Mouse (Mus musculus) intestine, embryonic 16.5 days (tissue): ENCODE results near the gene Vstm2a. TPM values are rescaled to one million over a fixed set of nuclear protein-coding genes. Genes with fewer than 3 reads are reported as not detected.

ENCODE experiments used
- ATAC-seq: fragments of 200-750 bp; cut with Nextera tagmentation; 2 replicates; pipeline ENCODE4 v1.8.0; 2017; ENCODE audit warnings: moderate TSS enrichment, moderate library complexity
- H3K27ac ChIP-seq: fragments of 300-500 bp; sonication (generic); 2 replicates; pipeline ENCODE4 v1.5.1; 2014; ENCODE audit warnings: mild to moderate bottlenecking, low read length
- H3K27me3 ChIP-seq: fragments of 300-500 bp; sonication (generic); replicated peaks from 2 replicates; pipeline ENCODE4 v1.6.1; 2014; ENCODE audit warnings: low read length, control low read depth, mixed read lengths; ENCODE audit not compliant: control insufficient read depth, insufficient read depth
- H3K36me3 ChIP-seq: fragments of 300-500 bp; sonication (generic); 2 replicates; pipeline ENCODE4 v1.6.1; 2014; ENCODE audit warnings: low read length, control low read depth; ENCODE audit not compliant: control insufficient read depth, insufficient read depth
- H3K4me1 ChIP-seq: fragments of 300-500 bp; sonication (generic); 2 replicates; pipeline ENCODE4 v1.6.1; 2014; ENCODE audit warnings: low read length, control low read depth, mixed read lengths; ENCODE audit not compliant: control insufficient read depth, insufficient read depth
- H3K4me2 ChIP-seq: fragments of 300-500 bp; sonication (generic); 2 replicates; pipeline ENCODE4 v1.6.1; 2014; ENCODE audit warnings: low read depth, low read length, control low read depth
- H3K4me3 ChIP-seq: fragments of 300-500 bp; sonication (generic); 2 replicates; pipeline ENCODE4 v1.5.1; 2014; ENCODE audit warnings: mild to moderate bottlenecking, low read length
- H3K9ac ChIP-seq: fragments of 300-500 bp; sonication (generic); 2 replicates; pipeline ENCODE4 v1.6.1; 2014; ENCODE audit warnings: low read depth, low read length
- H3K9me3 ChIP-seq: fragments of 300-500 bp; sonication (generic); 2 replicates; pipeline ENCODE4 v1.6.1; 2016; ENCODE audit warnings: low read length, control low read depth; ENCODE audit not compliant: control insufficient read depth
- WGBS: fragments of 180-500 bp; shearing (Covaris S2); extraction: QIAGEN DNeasy Blood & Tissue Kit; methylation state at CpG from one replicate; pipeline ENCODE4 v1.1.7; 2014; 5-methylcytosine and 5-hydroxymethylcytosine counted together
- polyA plus RNA-seq: library from polyadenylated mRNA; unstranded; fragments of >200 nt; fragmentation: Nextera tagmentation; extraction: Ambion mirVana; gene quantifications from 2 replicates; pipeline ENCODE4 v1.2.1, GENCODE M21; 2015

Gene Vstm2a
- polyA plus RNA-seq, 1 experiment from 2014 or later: 1.9 TPM

- Histone ChIP-seq H3K27me3 (no peaks in the 10 kb centered on the region), H3K4me1 (no peaks in the 10 kb centered on the region), H3K9me3 (no peaks in the 10 kb centered on the region), H3K4me2 (no peak overlapping the region), H3K27ac (no peak overlapping the region), H3K36me3 (no peaks in the 10 kb centered on the region), H3K9ac (no peak overlapping the region), H3K4me3 (no peak overlapping the region)
- 46% methylated on average over 1 of the region's 1 CpGs for WGBS
- ATAC-seq: no peak
Measured at GRCm38 (mm10) chr11:16299492-16299891, 42.0 kb downstream of the Vstm2a start.

DNA sequence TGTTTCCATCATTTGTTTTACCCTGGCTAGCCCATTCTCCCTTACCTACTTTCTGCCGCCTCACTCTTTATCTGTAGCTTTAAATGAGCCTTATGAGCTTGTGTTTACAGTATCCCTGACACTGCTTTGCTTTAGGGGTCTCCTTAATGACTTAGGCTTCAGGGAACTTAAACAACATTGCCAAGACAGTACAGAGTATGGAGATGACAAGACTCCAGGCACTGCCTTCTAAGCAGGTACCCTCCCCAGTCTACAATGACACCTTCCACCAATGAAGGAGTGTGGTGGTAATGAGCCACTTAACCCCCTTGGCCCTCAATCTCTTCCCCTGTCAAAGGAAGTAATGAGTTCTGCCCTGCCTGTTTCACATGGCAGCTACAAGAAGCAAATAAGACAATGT, 42.4 kb downstream of the Vstm2a start:
- no peak overlapping the region for H3K4me3 ChIP-seq
- H3K4me1 ChIP-seq: no peaks in the 10 kb centered on the region
- no peaks in the 10 kb centered on the region for H3K9me3 ChIP-seq
- no peak for ATAC-seq
- WGBS: 34% methylated on average over 1 of the region's 1 CpGs
- no peaks in the 10 kb centered on the region for H3K36me3 ChIP-seq
- H3K4me2 ChIP-seq: no peak overlapping the region
- H3K27me3 ChIP-seq: no peaks in the 10 kb centered on the region
- no peak overlapping the region for H3K9ac ChIP-seq
- H3K27ac ChIP-seq: no peak overlapping the region

DNA sequence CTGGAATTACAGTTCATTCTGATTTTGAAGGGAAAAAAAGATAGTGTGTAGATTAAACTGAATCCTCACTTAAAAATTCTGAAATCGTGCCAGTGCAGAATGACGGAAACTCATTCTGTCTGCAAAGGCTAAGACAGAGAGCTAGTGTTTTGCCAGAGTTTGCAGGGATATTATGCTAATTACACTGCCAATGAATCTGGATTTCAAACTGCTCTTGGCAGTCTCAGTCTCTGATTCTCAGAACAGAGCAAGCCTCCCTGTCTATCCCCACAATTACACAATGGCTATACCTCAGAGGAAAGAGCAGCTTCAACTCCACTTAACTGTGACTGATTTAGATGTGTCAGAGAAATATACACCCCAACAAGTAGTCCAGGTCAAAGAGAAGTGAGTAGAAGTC, 43.2 kb downstream of the Vstm2a start:
- H3K4me1 ChIP-seq: no peaks in the 10 kb centered on the region
- H3K9ac ChIP-seq: no peak overlapping the region
- H3K27ac ChIP-seq: no peak overlapping the region
- 78% methylated on average over 2 of the region's 2 CpGs for WGBS
- H3K36me3 ChIP-seq: no peaks in the 10 kb centered on the region
- H3K27me3 ChIP-seq: no peaks in the 10 kb centered on the region
- no peak for ATAC-seq
- no peaks in the 10 kb centered on the region for H3K9me3 ChIP-seq
- H3K4me3 ChIP-seq: no peak overlapping the region
- no peak overlapping the region for H3K4me2 ChIP-seq

DNA sequence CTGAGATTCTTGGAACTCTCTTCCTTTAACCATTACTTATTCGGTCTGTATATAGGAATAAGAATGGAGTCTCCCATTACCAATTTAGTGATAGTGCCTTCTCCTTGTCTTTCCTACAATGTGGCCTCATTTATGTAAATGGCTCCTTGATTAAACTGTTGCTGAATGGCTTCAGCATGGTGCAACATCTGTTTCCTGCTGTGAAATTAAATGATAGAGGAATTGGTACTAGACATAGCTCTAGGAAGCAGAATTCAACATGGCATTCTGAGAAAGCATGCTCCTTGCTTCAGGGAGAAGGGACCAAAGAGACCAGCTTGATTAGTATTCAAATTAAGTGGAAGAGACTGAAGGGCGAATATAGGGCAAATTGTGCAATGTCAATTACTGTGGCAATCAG, 57.6 kb downstream of the Vstm2a start:
- H3K4me1 ChIP-seq: no peaks in the 10 kb centered on the region
- ATAC-seq: no peak
- no peak overlapping the region for H3K27ac ChIP-seq
- no peaks in the 10 kb centered on the region for H3K27me3 ChIP-seq
- no peak overlapping the region for H3K9ac ChIP-seq
- no peak overlapping the region for H3K4me3 ChIP-seq
- H3K36me3 ChIP-seq: no peaks in the 10 kb centered on the region
- WGBS: 84% methylated on average over 2 of the region's 2 CpGs
- H3K4me2 ChIP-seq: no peak overlapping the region
- no peaks in the 10 kb centered on the region for H3K9me3 ChIP-seq

DNA sequence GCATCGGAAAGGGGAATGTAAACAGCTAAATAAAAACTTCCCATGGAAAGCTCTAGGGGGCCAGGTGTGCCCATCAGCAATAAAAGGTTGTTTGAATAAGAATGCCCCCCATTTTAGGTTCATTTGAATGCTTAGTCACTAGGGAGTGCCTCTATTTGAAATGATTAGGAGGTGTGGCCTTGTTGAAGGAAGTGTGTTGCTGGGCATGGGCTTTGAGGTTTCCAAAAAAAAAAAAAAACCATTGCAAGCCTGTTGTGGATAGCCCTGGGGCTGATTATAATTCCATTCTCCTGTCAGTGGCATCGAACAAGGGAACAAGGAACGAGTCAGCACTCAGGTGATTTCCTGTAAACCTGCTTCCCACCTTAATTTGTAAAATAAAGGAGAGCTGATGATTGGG, 87.7 kb downstream of the Vstm2a start:
- Histone ChIP-seq H3K27me3 (no peaks in the 10 kb centered on the region), H3K4me1 (no peaks in the 10 kb centered on the region), H3K9me3 (no peaks in the 10 kb centered on the region), H3K36me3 (no peaks in the 10 kb centered on the region), H3K4me3 (no peak overlapping the region), H3K9ac (no peak overlapping the region), H3K27ac (no peak overlapping the region), H3K4me2 (no peak overlapping the region)
- ATAC-seq: no peak
- WGBS: 59% methylated on average over 3 of the region's 3 CpGs

DNA sequence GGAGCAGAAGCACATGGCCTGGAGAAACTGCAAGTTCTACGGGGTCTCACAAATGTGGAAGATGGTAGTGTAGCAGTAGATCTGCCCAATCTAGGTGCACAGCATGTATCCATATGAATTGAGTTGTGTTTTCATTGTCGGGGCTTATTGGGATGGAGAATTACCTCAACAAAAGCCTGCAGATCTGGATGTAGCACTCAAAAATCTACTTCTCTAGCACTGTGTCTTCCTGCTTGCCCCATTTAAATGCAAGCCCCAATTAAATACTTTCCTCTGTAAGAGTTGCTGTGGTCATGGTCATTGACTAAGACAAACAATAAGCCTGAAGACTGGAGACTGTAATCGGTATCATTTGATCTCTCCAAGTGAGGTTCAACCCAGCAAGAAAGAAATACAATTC, 88.2 kb downstream of the Vstm2a start:
- Histone ChIP-seq H3K4me2 (no peak overlapping the region), H3K27me3 (no peaks in the 10 kb centered on the region)

GRCm38 (mm10) chr11:16351915-16352314, 94.4 kb downstream of the Vstm2a start:
- H3K4me3 ChIP-seq: no peak overlapping the region
- no peak overlapping the region for H3K27ac ChIP-seq
- ATAC-seq: no peak
- no peak overlapping the region for H3K4me2 ChIP-seq
- no peaks in the 10 kb centered on the region for H3K27me3 ChIP-seq
- WGBS: 88% methylated on average over 4 of the region's 4 CpGs
- H3K9ac ChIP-seq: no peak overlapping the region
- H3K36me3 ChIP-seq: no peaks in the 10 kb centered on the region
- H3K4me1 ChIP-seq: no peaks in the 10 kb centered on the region
- H3K9me3 ChIP-seq: no peaks in the 10 kb centered on the region

More for the DNA sequence above, 88.2 kb downstream of the Vstm2a start:
- Histone ChIP-seq H3K36me3 (no peaks in the 10 kb centered on the region), H3K4me1 (no peaks in the 10 kb centered on the region), H3K4me3 (no peak overlapping the region), H3K27ac (no peak overlapping the region), H3K9ac (no peak overlapping the region), H3K9me3 (no peaks in the 10 kb centered on the region)
- no peak for ATAC-seq
- WGBS: 87% methylated on average over 3 of the region's 3 CpGs

DNA sequence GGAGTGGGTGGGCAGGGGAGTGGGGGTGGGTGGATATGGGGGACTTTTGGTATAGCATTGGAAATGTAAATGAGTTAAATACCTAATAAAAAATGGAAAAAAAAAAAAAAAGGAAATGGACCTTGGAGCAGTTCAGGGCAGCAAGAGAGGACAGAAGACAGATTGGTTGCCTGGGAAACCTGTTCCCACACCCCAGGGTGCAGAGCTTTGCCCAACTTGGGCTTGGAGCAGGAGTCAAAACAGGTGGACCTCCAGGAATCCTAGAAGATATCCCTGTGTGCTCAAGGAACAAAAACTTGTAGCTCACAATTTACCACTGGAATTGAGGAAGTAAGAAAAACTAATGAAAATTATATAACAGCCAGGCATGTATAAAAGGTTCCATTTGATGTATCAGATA, 96.8 kb downstream of the Vstm2a start:
- Histone ChIP-seq H3K4me3 (no peak overlapping the region), H3K27ac (no peak overlapping the region), H3K4me1 (no peaks in the 10 kb centered on the region), H3K9me3 (no peaks in the 10 kb centered on the region), H3K4me2 (no peak overlapping the region), H3K36me3 (no peaks in the 10 kb centered on the region), H3K9ac (no peak overlapping the region), H3K27me3 (no peaks in the 10 kb centered on the region)
- ATAC-seq: no peak

DNA sequence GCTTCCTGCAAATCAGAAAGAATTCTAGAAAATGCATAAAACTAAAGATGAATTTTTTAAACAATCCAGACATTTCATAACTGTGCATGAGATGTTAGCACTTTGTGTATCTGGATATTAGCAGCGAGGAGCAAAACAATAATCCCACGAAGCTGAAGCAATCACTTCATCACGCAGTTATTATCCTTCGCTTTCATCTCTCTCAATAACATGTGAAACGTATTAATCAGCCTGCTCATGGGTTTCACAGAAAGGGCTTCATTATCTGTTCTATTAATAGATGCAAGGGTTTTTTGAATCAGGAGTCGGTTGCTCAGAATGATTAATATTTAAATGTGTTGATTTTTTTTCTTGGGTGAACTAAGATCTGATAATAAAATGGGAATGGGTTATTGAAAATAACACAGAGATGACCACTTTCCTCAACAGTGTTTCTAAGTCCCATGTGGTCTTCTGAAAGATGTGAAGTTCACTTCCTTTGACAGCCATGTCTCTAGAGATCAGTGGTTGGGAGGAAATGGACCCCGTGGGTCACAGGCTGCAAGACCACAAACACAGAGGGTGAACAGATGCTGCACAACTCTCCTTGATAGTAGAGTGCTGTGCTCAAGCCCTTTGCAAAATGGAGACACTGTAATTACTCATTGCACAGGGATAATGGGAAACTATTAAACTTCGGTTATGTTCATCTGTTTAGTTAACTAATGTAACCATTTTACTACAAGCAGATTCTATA, 109.5 kb downstream of the Vstm2a start:
- Histone ChIP-seq H3K27me3 (no peaks in the 10 kb centered on the region), H3K9me3 (no peaks in the 10 kb centered on the region), H3K36me3 (no peaks in the 10 kb centered on the region), H3K4me3 (no peak overlapping the region), H3K4me1 (no peaks in the 10 kb centered on the region), H3K4me2 (no peak overlapping the region), H3K27ac (no peak overlapping the region), H3K9ac (no peak overlapping the region)
- WGBS: 78% methylated on average over 8 of the region's 8 CpGs
- no peak for ATAC-seq

DNA sequence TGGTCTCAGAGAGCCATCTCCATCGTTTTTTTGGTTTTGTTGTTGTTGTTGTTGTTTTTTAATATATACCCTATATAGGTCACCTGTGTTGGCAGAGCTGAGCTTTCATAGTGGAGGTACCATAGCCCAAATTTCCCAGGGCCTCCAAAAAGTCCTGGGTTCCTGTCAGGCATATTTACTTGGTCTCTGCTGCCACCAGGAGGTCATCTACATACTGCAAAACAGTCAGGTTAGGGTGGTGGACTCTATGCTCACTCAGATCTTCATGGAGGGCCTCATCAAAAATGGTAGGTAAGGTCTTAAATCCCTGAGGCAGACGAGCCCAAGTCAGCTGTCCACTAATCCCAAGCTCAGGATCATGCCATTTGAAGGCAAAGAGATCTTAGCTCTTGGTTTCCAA, 146.1 kb downstream of the Vstm2a start:
- no peak overlapping the region for H3K27ac ChIP-seq
- H3K27me3 ChIP-seq: no peaks in the 10 kb centered on the region
- H3K9ac ChIP-seq: no peak overlapping the region
- H3K4me3 ChIP-seq: no peak overlapping the region
- H3K36me3 ChIP-seq: no peaks in the 10 kb centered on the region
- 42% methylated on average over 2 of the region's 2 CpGs for WGBS
- H3K4me1 ChIP-seq: no peaks in the 10 kb centered on the region
- no peak overlapping the region for H3K4me2 ChIP-seq
- ATAC-seq: no peak
- H3K9me3 ChIP-seq: no peaks in the 10 kb centered on the region
